Mouse (Mus musculus) liver, embryonic 12.5 days (tissue): ENCODE results near the gene Lrrc75b. TPM values are rescaled to one million over a fixed set of nuclear protein-coding genes. Genes with fewer than 3 reads are reported as not detected.
"Not testable (repeated sequence)": the region's sequence is repeated elsewhere in the genome, so short reads cannot be mapped to it uniquely, and the experiment has no call there.

Source experiments
- ATAC-seq: fragments of 200-750 bp; cut with Nextera tagmentation; 2 replicates; pipeline ENCODE4 v1.8.0; 2017; ENCODE audit warnings: moderate number of reproducible peaks, mild to moderate bottlenecking, moderate library complexity
- H3K27ac ChIP-seq: fragments of 300-500 bp; sonication (generic); 2 replicates; pipeline ENCODE4 v1.5.1; 2016; ENCODE audit warnings: mild to moderate bottlenecking
- H3K27me3 ChIP-seq: fragments of 300-500 bp; sonication (generic); replicated peaks from 2 replicates; pipeline ENCODE4 v1.6.1; 2016; ENCODE audit warnings: mild to moderate bottlenecking, moderate library complexity
- H3K36me3 ChIP-seq: fragments of 300-500 bp; sonication (generic); 2 replicates; pipeline ENCODE4 v1.6.1; 2016; ENCODE audit warnings: mild to moderate bottlenecking, moderate library complexity
- H3K4me1 ChIP-seq: fragments of 300-500 bp; sonication (generic); 2 replicates; pipeline ENCODE4 v1.6.1; 2016
- H3K4me2 ChIP-seq: fragments of 300-500 bp; sonication (generic); 2 replicates; pipeline ENCODE4 v1.6.1; 2016; ENCODE audit warnings: mild to moderate bottlenecking, moderate library complexity
- H3K4me3 ChIP-seq: fragments of 300-500 bp; sonication (generic); 2 replicates; pipeline ENCODE4 v1.5.1; 2016; ENCODE audit warnings: mild to moderate bottlenecking, moderate library complexity
- H3K9ac ChIP-seq: fragments of 300-500 bp; sonication (generic); 2 replicates; pipeline ENCODE4 v1.6.1; 2016; ENCODE audit warnings: mild to moderate bottlenecking, moderate library complexity
- H3K9me3 ChIP-seq: fragments of 300-500 bp; sonication (generic); replicated peaks from 2 replicates; pipeline ENCODE4 v1.6.1; 2016; ENCODE audit warnings: mild to moderate bottlenecking, moderate library complexity
- WGBS: fragments of 180-500 bp; shearing (Covaris S2); methylation state at CpG from one replicate; pipeline ENCODE4 v1.1.7; 2016; ENCODE audit not compliant: insufficient replicate concordance; 5-methylcytosine and 5-hydroxymethylcytosine counted together
- polyA plus RNA-seq: library from polyadenylated mRNA; unstranded; fragments of >200 nt; fragmentation: Nextera tagmentation; extraction: Ambion mirVana; gene quantifications from 2 replicates; pipeline ENCODE4 v1.2.1, GENCODE M21; 2016

Lrrc75b gene
- polyA plus RNA-seq, 1 experiment from 2014 or later = 0.12 TPM

DNA sequence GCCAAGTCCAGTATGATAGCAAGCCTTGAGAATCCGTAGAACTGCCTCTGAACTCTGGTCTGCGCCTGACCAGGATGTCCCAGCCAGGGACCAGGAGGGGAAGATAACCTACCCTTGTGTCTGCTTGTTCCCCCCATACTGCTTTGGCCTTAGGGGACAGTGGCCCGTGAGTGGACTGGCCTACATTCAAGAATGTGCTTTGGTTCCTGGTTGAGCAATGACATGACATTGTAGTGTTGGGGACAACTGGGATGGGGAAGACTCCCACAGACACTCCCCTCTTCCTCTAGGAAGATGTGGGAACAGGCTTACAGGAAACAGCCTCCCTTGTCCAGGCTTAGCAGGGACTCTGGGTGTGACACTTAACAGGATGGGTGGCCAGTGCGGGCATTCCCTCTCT is 27.7 kb upstream of the Lrrc75b start:
- Histone ChIP-seq H3K9ac (no peak overlapping the region), H3K27ac (no peak overlapping the region)
- WGBS = 66% methylated on average over 4 of the region's 4 CpGs

DNA sequence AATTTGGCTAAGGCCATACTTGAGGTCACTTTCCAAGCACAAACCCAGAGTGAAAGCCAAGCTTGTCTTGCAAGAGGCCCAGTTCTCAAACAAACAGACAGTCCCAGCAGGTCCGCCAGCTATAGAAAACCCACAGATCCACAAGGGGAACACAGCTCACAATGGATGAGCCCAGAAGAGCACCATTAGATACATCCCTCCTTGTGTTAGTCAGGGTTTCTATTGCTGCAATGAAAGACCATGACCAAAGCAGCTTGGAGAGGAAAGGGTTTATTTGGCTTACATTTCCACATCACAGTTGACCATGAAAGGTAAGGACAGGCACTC is 26.4 kb upstream of the Lrrc75b start:
- Histone ChIP-seq H3K4me1 (peaks cover 23% of the 10 kb centered on the region), H3K9me3 (no peaks in the 10 kb centered on the region), H3K4me2 (no peak overlapping the region), H3K27me3 (peaks cover 16% of the 10 kb centered on the region), H3K27ac (no peak overlapping the region), H3K36me3 (no peaks in the 10 kb centered on the region), H3K4me3 (no peak overlapping the region), H3K9ac (no peak overlapping the region)
- 78% methylated on average over 1 of the region's 1 CpGs for WGBS
- ATAC-seq = no peak

More for the DNA sequence above, 27.7 kb upstream of the Lrrc75b start:
- peaks cover 26% of the 10 kb centered on the region for H3K4me1 ChIP-seq
- no peaks in the 10 kb centered on the region for H3K36me3 ChIP-seq
- peaks cover 16% of the 10 kb centered on the region for H3K27me3 ChIP-seq
- no peak overlapping the region for H3K4me3 ChIP-seq
- H3K4me2 ChIP-seq = no peak overlapping the region
- H3K9me3 ChIP-seq = no peaks in the 10 kb centered on the region
- no peak for ATAC-seq

DNA sequence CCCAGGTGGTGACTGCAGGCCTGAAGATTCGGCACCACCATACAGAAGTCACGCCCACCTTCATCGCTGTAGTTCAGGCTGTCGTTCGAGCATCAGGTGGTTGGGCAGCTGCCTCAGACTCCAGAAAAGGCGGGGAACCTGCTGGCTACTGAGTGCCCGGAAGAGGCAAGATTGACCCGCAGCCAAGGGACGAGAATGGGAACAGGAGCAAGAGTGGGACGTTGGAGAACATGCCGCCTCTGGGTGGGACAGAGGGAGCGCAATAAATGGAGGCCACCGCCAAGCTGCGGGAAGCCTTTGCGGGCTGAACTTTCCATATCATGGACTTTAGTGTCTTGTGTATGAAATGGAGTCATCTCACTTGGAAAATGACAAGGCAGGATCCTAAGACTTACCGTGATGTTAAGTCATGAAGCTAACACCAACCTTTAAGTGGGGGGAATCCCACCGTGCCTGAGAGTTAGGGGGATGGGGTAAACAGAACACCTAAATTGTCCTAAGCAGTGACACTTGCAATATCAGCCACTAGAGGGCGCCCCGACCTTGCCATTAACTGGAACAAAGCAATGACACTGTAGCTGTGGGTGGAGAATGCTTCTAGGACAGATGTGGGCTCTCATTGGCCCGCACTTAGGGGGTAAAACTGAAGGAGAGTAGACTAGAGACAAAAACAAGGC is 25.9 kb upstream of the Lrrc75b start:
- no peak overlapping the region for H3K27ac ChIP-seq
- peak overlapping the region; percentile 7; the same call in 1 of the 2 replicates for H3K4me2 ChIP-seq
- H3K27me3 ChIP-seq = peaks cover 16% of the 10 kb centered on the region
- H3K4me3 ChIP-seq = no peak overlapping the region
- H3K9me3 ChIP-seq = no peaks in the 10 kb centered on the region
- H3K4me1 ChIP-seq = peaks cover 18% of the 10 kb centered on the region
- H3K36me3 ChIP-seq = no peaks in the 10 kb centered on the region
- ATAC-seq = peak; percentile 34; the same call in 1 of the 2 replicates
- H3K9ac ChIP-seq = no peak overlapping the region
- 22% methylated on average over 20 of the region's 20 CpGs for WGBS

DNA sequence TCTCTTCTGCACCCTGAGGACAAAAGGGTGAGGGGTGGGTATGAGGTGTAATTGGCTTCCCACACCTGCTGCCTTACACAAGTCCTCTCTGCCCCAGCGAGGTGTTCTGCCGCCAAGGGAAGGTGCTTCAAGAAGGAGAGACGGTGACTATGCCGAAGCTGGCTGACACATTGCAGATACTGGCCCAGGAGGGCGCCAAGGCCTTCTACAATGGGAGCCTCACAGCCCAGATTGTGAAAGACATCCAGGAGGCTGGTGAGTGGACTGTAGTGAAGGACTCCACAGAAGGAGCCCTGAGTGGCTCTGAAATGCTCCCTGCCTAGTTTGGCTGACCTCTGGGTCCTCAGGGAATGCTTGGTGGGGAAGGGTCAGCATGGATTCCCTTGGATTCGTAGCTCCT is 19.0 kb upstream of the Lrrc75b start:
- no peaks in the 10 kb centered on the region for H3K36me3 ChIP-seq
- no peak overlapping the region for H3K27ac ChIP-seq
- no peaks in the 10 kb centered on the region for H3K4me1 ChIP-seq
- 63% methylated on average over 6 of the region's 6 CpGs for WGBS
- H3K27me3 ChIP-seq = no peaks in the 10 kb centered on the region
- no peak overlapping the region for H3K9ac ChIP-seq
- H3K9me3 ChIP-seq = no peaks in the 10 kb centered on the region
- ATAC-seq = no peak
- H3K4me3 ChIP-seq = no peak overlapping the region
- no peak overlapping the region for H3K4me2 ChIP-seq

DNA sequence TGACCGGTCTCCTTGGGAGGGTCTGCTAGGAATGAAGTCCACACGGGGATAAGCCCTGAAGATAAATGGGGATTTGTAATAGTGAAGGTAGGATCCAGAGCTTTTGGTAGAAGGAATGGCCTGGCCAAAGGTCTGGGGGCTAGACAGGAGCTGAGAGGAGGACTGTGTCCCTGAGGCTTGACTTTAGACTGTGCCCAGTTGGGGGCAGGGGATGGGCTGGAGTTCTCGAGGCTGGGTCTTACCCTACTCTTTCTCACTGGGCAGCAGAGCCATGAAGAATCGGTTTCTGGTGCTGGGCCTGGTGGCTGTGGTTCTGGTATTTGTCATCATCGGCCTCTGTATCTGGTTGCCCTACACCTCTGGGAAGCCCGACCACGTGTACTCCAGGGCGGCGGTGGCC is 13.8 kb upstream of the Lrrc75b start:
- H3K4me3 ChIP-seq = no peak overlapping the region
- no peak overlapping the region for H3K27ac ChIP-seq
- no peak for ATAC-seq
- no peak overlapping the region for H3K9ac ChIP-seq
- H3K4me1 ChIP-seq = peaks cover 7% of the 10 kb centered on the region; the same call in 1 of the 2 replicates
- H3K36me3 ChIP-seq = no peaks in the 10 kb centered on the region
- 74% methylated on average over 9 of the region's 9 CpGs for WGBS
- H3K4me2 ChIP-seq = no peak overlapping the region
- 0 out of 2 replicates have a peak, but pooled peaks cover 2% of the 10 kb centered on the region for H3K27me3 ChIP-seq
- H3K9me3 ChIP-seq = no peaks in the 10 kb centered on the region

DNA sequence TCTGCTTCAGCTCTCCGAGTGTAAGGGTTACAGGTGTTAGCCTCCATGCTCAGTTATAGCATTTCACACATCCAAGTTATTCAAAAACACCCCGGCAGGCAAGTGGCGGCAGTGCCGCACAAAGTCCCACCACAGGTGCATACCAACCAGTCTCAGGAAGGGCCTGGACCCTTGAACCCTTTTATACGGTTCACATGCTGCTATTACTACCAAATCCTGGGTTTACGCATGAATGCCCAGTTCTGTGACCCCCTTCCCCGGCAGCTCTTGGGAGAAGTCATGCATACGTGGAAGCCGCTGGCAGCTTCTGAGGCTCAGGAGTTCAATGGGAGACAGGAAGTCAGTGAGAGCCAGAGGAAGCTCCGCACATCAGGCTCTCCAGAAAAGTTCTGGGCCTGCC is 13.1 kb upstream of the Lrrc75b start:
- Histone ChIP-seq H3K4me3 (no peak overlapping the region), H3K36me3 (no peaks in the 10 kb centered on the region), H3K9me3 (no peaks in the 10 kb centered on the region), H3K9ac (no peak overlapping the region), H3K4me1 (peaks cover 15% of the 10 kb centered on the region), H3K27ac (no peak overlapping the region), H3K4me2 (no peak overlapping the region), H3K27me3 (peaks cover 2% of the 10 kb centered on the region; the same call in 1 of the 2 replicates)
- 74% methylated on average over 10 of the region's 10 CpGs for WGBS
- ATAC-seq = no peak

DNA sequence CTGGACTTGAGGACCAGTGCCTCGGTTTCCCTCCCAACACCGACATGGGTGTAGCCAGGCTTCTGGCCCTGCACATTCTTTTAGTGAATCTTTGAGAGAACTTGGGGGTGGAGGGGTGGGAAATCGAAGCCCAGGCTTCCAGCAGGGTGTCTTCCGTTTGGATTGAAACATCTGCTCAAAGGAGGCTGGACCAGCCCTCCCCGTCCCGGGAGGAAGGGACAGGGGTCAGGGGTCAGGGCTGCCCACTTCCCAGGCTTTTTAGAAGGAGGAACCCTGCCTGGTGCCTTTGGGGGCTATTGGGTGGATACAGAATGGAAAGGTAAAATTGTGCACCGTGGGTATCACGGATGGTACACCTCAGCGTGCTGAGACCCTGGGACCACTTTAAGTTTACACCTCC is 11.8 kb upstream of the Lrrc75b start:
- Histone ChIP-seq H3K27me3 (peaks cover 2% of the 10 kb centered on the region; the same call in 1 of the 2 replicates), H3K27ac (no peak overlapping the region), H3K36me3 (no peaks in the 10 kb centered on the region), H3K9ac (no peak overlapping the region), H3K4me1 (peaks cover 19% of the 10 kb centered on the region), H3K4me3 (no peak overlapping the region), H3K9me3 (no peaks in the 10 kb centered on the region), H3K4me2 (no peak overlapping the region)
- WGBS = 49% methylated on average over 9 of the region's 9 CpGs
- no peak for ATAC-seq

DNA sequence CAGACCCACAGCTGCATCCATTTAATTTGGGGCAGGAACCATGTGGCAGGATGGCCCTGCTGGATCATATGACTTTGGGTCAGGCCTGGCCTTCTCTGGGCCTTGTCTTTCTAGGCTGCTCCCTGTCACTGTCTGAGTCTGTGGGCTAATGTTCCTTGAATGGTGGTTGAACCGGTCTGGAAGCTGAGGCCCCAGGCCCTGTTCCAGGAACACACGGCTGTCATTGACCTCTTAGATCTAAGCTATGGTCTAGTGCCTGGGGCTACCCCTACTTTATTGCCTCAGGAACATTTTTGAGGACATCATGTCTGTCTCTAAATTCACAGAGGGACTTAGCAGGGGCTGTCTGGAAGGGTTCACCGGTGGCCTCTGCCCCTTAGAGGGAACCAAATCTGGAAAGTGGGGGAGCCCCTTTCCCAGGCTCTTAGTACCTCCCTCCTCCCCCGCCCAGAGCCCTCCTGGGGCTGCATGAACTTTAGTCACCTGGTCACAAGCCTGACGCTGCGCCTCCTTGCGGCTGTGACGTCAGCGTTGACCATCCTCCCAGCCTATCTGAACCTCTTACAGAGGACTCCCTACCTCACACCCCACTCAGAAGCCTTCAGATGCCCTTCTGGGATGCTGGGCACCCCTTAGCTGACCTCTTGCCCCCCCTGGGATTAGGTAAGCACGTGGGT is 11.0 kb upstream of the Lrrc75b start:
- Histone ChIP-seq H3K9me3 (no peaks in the 10 kb centered on the region), H3K4me3 (no peak overlapping the region), H3K9ac (no peak overlapping the region), H3K4me2 (no peak overlapping the region), H3K36me3 (no peaks in the 10 kb centered on the region), H3K27ac (no peak overlapping the region), H3K4me1 (peaks cover 21% of the 10 kb centered on the region), H3K27me3 (peaks cover 2% of the 10 kb centered on the region; the same call in 1 of the 2 replicates)
- no peak for ATAC-seq
- WGBS = 42% methylated on average over 10 of the region's 10 CpGs

DNA sequence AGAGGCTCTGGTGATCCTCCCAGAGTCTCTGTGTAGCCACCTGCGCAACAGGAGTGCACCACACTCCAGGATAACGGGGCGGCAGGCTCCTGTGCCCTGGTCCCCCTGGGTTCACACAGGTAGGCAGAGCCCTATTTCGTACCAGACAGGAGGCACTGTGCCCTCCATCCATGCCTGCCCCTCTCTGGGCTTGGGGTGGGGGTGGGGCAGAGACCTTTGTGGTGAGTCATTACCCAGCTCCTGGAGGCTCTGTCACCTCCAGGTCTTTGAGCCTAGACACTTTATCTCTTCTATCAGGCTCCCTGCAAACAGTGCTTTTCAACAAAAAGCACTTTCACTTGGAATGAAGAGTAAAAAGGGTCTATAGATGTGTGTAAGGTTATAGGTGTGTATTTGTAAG is 8.7 kb upstream of the Lrrc75b start:
- no peak for ATAC-seq
- no peaks in the 10 kb centered on the region for H3K36me3 ChIP-seq
- H3K4me3 ChIP-seq = 0 out of 2 replicates have a peak overlapping the region, but pooled peaks have one; percentile 8
- H3K4me1 ChIP-seq = peaks cover 38% of the 10 kb centered on the region
- peaks cover 10% of the 10 kb centered on the region for H3K27me3 ChIP-seq
- no peak overlapping the region for H3K9ac ChIP-seq
- WGBS = 33% methylated on average over 4 of the region's 4 CpGs
- peak overlapping the region; percentile 31 for H3K4me2 ChIP-seq
- no peak overlapping the region for H3K27ac ChIP-seq
- no peaks in the 10 kb centered on the region for H3K9me3 ChIP-seq

DNA sequence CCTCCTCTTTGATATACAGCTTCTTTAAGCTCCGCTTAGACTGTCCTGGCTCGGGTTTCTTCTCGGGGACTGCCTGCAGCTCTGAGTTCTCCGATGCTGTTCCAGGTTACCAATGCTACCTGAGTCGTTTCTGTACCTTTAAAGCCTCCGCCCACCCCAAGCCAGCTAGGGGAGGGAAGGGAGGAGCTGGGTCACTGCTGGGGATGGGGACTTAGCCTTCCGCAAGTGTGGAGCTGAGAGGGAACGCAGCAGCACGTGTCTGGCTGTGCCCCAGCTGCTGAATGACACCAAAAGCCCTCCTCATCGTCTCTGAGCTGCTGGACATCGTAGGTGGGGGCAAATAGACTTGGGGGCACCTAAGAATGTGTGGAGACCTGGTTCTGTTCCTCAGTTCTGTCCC is 8.3 kb upstream of the Lrrc75b start:
- H3K27ac ChIP-seq = no peak overlapping the region
- H3K27me3 ChIP-seq = peaks cover 14% of the 10 kb centered on the region
- peak overlapping the region; percentile 31 for H3K4me2 ChIP-seq
- peaks cover 42% of the 10 kb centered on the region for H3K4me1 ChIP-seq
- H3K4me3 ChIP-seq = 0 out of 2 replicates have a peak overlapping the region, but pooled peaks have one; percentile 8
- no peak for ATAC-seq
- H3K9me3 ChIP-seq = no peaks in the 10 kb centered on the region
- H3K36me3 ChIP-seq = no peaks in the 10 kb centered on the region
- WGBS = 19% methylated on average over 11 of the region's 11 CpGs
- H3K9ac ChIP-seq = peak overlapping the region; percentile 17; the same call in 1 of the 2 replicates

DNA sequence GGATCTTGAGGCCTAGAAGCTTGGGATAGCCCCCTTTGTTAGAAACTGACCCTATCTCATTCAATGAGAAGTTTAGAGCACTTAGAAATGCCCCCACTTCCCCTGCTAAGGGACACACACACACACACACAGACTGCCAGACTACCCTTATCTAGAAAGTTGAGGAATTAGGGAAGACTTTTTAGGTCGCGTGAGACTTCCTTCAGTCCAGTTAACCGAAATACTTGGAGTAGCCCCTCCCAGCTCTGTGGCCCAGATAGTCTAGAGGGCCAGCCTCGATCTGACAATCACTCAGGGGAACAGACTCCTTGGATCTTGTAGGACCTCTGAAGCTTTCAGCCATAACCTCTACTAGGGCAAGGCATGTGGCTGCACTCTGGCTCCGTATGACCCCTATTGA is 7.9 kb upstream of the Lrrc75b start:
- Histone ChIP-seq H3K36me3 (no peaks in the 10 kb centered on the region), H3K9ac (peak overlapping the region; percentile 17; the same call in 1 of the 2 replicates), H3K27me3 (peaks cover 13% of the 10 kb centered on the region), H3K9me3 (no peaks in the 10 kb centered on the region), H3K4me2 (peak overlapping the region; percentile 31), H3K4me1 (peaks cover 42% of the 10 kb centered on the region), H3K27ac (no peak overlapping the region), H3K4me3 (no peak overlapping the region)
- no peak for ATAC-seq
- 16% methylated on average over 5 of the region's 5 CpGs for WGBS

DNA sequence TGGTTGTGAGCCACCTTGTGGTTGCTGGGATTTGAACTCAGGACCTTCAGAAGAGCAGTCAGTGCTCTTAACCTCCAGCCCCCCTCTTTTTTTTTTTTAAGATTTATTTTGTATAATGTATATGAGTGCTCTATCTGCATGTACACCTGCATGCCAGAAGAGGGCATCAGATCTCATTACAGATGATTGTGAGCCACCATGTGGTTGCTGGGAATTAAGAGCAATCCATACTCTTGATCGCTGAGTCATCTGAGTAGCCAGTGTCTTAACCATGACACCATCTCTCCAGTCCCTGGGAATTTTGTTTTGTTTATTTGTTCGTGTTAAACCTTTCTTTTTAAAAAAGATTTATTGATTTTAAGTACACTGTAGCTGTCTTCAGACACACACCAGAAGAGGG is 6.6 kb upstream of the Lrrc75b start:
- not testable (repeated sequence) for H3K4me2 ChIP-seq, ATAC-seq, H3K36me3 ChIP-seq, H3K27ac ChIP-seq, H3K9ac ChIP-seq, H3K9me3 ChIP-seq, H3K4me3 ChIP-seq
- 66% methylated on average over 2 of the region's 2 CpGs for WGBS
- peaks cover 25% of the 10 kb centered on the region for H3K27me3 ChIP-seq
- H3K4me1 ChIP-seq = peaks cover 42% of the 10 kb centered on the region
